Mouse (Mus musculus): Measurements from ENCODE around the gene AL732309.1. TPM values are rescaled to one million over a fixed set of nuclear protein-coding genes. Genes with fewer than 3 reads are reported as not detected.
A peak's percentile ranks its signal among the peaks of the same experiment; 100 is the strongest.

AL732309.1 gene
- 6.5 and 6.8 TPM in 2 replicates for polyA plus RNA-seq (2015; fragmentation: Nextera tagmentation; extraction: Ambion mirVana)

DNA sequence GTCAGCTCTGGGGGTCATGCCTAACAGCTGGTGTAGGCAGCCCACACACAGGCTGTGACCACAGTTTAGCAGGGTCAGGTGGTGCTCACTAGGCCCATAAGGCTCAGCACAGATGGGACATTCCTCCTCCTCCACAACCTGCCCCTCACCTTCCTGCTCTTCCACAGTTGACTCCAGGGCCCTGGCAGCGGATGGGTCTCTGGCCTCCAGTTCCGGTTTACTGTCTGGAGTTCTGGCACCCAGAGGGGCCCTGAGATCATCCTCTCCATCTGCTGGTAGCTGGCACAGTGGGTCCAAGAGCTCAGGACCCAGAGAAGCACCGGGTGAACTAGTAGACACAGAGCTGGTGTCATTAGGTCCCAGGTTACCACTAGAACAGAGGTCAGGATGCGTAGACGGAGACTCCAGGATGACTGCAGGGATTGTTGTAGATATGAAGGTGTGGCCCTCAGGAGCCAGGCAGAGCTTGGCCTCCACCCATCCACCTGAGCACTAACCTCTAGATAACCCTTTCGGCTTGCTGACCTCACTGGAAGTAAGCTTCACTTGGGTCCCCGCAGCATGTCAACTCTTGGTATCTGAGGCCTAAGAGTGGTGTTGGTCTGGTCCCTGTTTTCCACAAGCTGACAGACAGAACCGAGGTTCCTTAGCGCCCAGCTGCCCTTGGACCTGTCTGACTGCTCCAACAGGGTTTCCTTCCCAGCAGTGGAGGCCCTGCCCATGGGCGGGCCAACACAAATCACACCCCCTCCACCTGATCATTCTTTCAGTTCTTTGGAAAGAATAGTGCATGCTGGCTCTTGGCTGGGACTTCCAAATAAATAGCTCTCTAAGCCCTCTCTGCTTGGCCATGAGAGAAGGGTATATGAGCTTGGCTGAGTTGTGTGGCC, at the start of gene AL732309.1:
Gene AL732309.1 (minus strand): TSS at position 681 of the 890 bp plus-strand sequence.
- H3K27ac ChIP-seq (replicated peaks): no peak within 1 kb of the TSS
- peaks cover 19% of the 10 kb centered on the region for H3K4me1 ChIP-seq
- WGBS: 90% methylated on average over 10 of the region's 10 CpGs
- H3K4me2 ChIP-seq (replicated peaks): no peak within 1 kb of the TSS
- no peaks in the 10 kb centered on the region for H3K9me3 ChIP-seq
- peaks cover 35% of the 10 kb centered on the region for H3K36me3 ChIP-seq
- no peak within 1 kb of the TSS for H3K9ac ChIP-seq (replicated peaks)
- H3K27me3 ChIP-seq: no peaks in the 10 kb centered on the region
- no peak for ATAC-seq (replicated peaks)
- no peak within 1 kb of the TSS for H3K4me3 ChIP-seq

- Histone ChIP-seq H3K4me3 (no peak overlapping the region), H3K36me3 (no peaks in the 10 kb centered on the region), H3K9ac (replicated peaks) (no peak overlapping the region), H3K4me2 (replicated peaks) (no peak overlapping the region), H3K4me1 (peaks cover 34% of the 10 kb centered on the region), H3K27me3 (peaks cover 70% of the 10 kb centered on the region), H3K9me3 (no peaks in the 10 kb centered on the region), H3K27ac (replicated peaks) (no peak overlapping the region)
- 74% methylated on average over 9 of the region's 9 CpGs for WGBS
- ATAC-seq (replicated peaks): no peak
Measured at GRCm38 (mm10) chr2:25293706-25294105, 47.0 kb upstream of the AL732309.1 start.

- Histone ChIP-seq H3K4me3 (no peak overlapping the region), H3K4me1 (peaks cover 34% of the 10 kb centered on the region), H3K27ac (replicated peaks) (no peak overlapping the region), H3K9ac (replicated peaks) (no peak overlapping the region), H3K9me3 (no peaks in the 10 kb centered on the region), H3K36me3 (no peaks in the 10 kb centered on the region), H3K4me2 (replicated peaks) (no peak overlapping the region), H3K27me3 (peaks cover 72% of the 10 kb centered on the region)
- no peak for ATAC-seq (replicated peaks)
- 0% methylated on average over 1 of the region's 1 CpGs for WGBS
Measured at GRCm38 (mm10) chr2:25292856-25293255, 46.2 kb upstream of the AL732309.1 start.

GRCm38 (mm10) chr2:25292054-25292544, 45.4 kb upstream of the AL732309.1 start:
- Histone ChIP-seq H3K9me3 (no peaks in the 10 kb centered on the region), H3K9ac (replicated peaks) (peak overlapping the region; percentile 25; the same call in 1 of the 2 replicates), H3K27ac (replicated peaks) (no peak overlapping the region), H3K27me3 (peaks cover 68% of the 10 kb centered on the region), H3K4me2 (replicated peaks) (peak overlapping the region; percentile 38), H3K4me1 (peaks cover 34% of the 10 kb centered on the region), H3K4me3 (peak overlapping the region; percentile 26), H3K36me3 (no peaks in the 10 kb centered on the region)
- 4% methylated on average over 40 of the region's 43 CpGs for WGBS
- 0 out of 2 replicates have a peak, but pooled peaks have one; percentile 39 for ATAC-seq (replicated peaks)

GRCm38 (mm10) chr2:25291184-25292053, 44.8 kb upstream of the AL732309.1 start:
- H3K4me1 ChIP-seq: peaks cover 34% of the 10 kb centered on the region
- H3K9me3 ChIP-seq: no peaks in the 10 kb centered on the region
- H3K4me3 ChIP-seq: peak overlapping the region; percentile 34
- H3K4me2 ChIP-seq (replicated peaks): peak overlapping the region; percentile 58
- peaks cover 64% of the 10 kb centered on the region for H3K27me3 ChIP-seq
- WGBS: 5% methylated on average over 31 of the region's 32 CpGs
- no peak overlapping the region for H3K27ac ChIP-seq (replicated peaks)
- ATAC-seq (replicated peaks): no peak
- H3K36me3 ChIP-seq: no peaks in the 10 kb centered on the region
- no peak overlapping the region for H3K9ac ChIP-seq (replicated peaks)

GRCm38 (mm10) chr2:25290816-25291130, 44.1 kb upstream of the AL732309.1 start:
- Histone ChIP-seq H3K4me3 (peak overlapping the region; percentile 34), H3K4me1 (peaks cover 34% of the 10 kb centered on the region), H3K4me2 (replicated peaks) (peak overlapping the region; percentile 58), H3K9me3 (no peaks in the 10 kb centered on the region), H3K9ac (replicated peaks) (0 out of 2 replicates have a peak overlapping the region, but pooled peaks have one; percentile 19), H3K27ac (replicated peaks) (no peak overlapping the region), H3K36me3 (peaks cover 4% of the 10 kb centered on the region; the same call in 1 of the 2 replicates), H3K27me3 (peaks cover 64% of the 10 kb centered on the region)
- no peak for ATAC-seq (replicated peaks)
- 1% methylated on average over 18 of the region's 18 CpGs for WGBS

- peak overlapping the region; percentile 58 for H3K4me2 ChIP-seq (replicated peaks)
- no peak overlapping the region for H3K27ac ChIP-seq (replicated peaks)
- H3K4me3 ChIP-seq: peak overlapping the region; percentile 34
- H3K36me3 ChIP-seq: peaks cover 9% of the 10 kb centered on the region
- peaks cover 64% of the 10 kb centered on the region for H3K27me3 ChIP-seq
- WGBS: 2% methylated on average over 54 of the region's 54 CpGs
- peaks cover 34% of the 10 kb centered on the region for H3K4me1 ChIP-seq
- peak; percentile 30 for ATAC-seq (replicated peaks)
- peak overlapping the region; percentile 19; the same call in 1 of the 2 replicates for H3K9ac ChIP-seq (replicated peaks)
- H3K9me3 ChIP-seq: no peaks in the 10 kb centered on the region
Measured at GRCm38 (mm10) chr2:25290101-25290815, 43.6 kb upstream of the AL732309.1 start.

- peaks cover 64% of the 10 kb centered on the region for H3K27me3 ChIP-seq
- 5% methylated on average over 11 of the region's 11 CpGs for WGBS
- H3K27ac ChIP-seq (replicated peaks): no peak within 1 kb of the TSS
- H3K4me3 ChIP-seq: peak within 1 kb of the TSS; percentile 34
- peaks cover 15% of the 10 kb centered on the region for H3K36me3 ChIP-seq
- H3K9ac ChIP-seq (replicated peaks): peak within 1 kb of the TSS; percentile 19; the same call in 1 of the 2 replicates
- H3K4me1 ChIP-seq: peaks cover 34% of the 10 kb centered on the region
- peak within 1 kb of the TSS; percentile 58 for H3K4me2 ChIP-seq (replicated peaks)
- ATAC-seq (replicated peaks): no peak
- H3K9me3 ChIP-seq: no peaks in the 10 kb centered on the region
Measured at GRCm38 (mm10) chr2:25289651-25290050, 43.0 kb upstream of the AL732309.1 start, which contains the start of gene Lrrc26. Gene Lrrc26 (plus strand): TSS chr2:25289915.

- Histone ChIP-seq H3K9ac (replicated peaks) (no peak overlapping the region), H3K4me2 (replicated peaks) (no peak overlapping the region), H3K36me3 (peaks cover 23% of the 10 kb centered on the region), H3K4me3 (no peak overlapping the region), H3K27me3 (peaks cover 59% of the 10 kb centered on the region), H3K27ac (replicated peaks) (no peak overlapping the region), H3K4me1 (peaks cover 34% of the 10 kb centered on the region), H3K9me3 (no peaks in the 10 kb centered on the region)
- ATAC-seq (replicated peaks): no peak
- 80% methylated on average over 7 of the region's 7 CpGs for WGBS
Measured at GRCm38 (mm10) chr2:25288734-25289345, 42.2 kb upstream of the AL732309.1 start.

GRCm38 (mm10) chr2:25287927-25288649, 41.4 kb upstream of the AL732309.1 start, which contains the start of gene Tmem210:
Gene Tmem210 (plus strand): TSS chr2:25288145.
- ATAC-seq (replicated peaks): no peak
- H3K27me3 ChIP-seq: peaks cover 52% of the 10 kb centered on the region
- no peak within 1 kb of the TSS for H3K9ac ChIP-seq (replicated peaks)
- H3K4me2 ChIP-seq (replicated peaks): no peak within 1 kb of the TSS
- peaks cover 30% of the 10 kb centered on the region for H3K36me3 ChIP-seq
- 82% methylated on average over 6 of the region's 6 CpGs for WGBS
- H3K27ac ChIP-seq (replicated peaks): no peak within 1 kb of the TSS
- peaks cover 34% of the 10 kb centered on the region for H3K4me1 ChIP-seq
- H3K4me3 ChIP-seq: no peak within 1 kb of the TSS
- H3K9me3 ChIP-seq: no peaks in the 10 kb centered on the region
